Mouse (Mus musculus) G1E (cell line): ENCODE measurements around the gene Mfn2. TPM values are rescaled to one million over a fixed set of nuclear protein-coding genes. Genes with fewer than 3 reads are reported as not detected.
"Not testable (repeated sequence)": the region's sequence is repeated elsewhere in the genome, so short reads cannot be mapped to it uniquely, and the experiment has no call there.

Source experiments
- ATAC-seq: 2 replicates; pipeline ENCODE4 v1.8.0; 2016; ENCODE audit warnings: mild to moderate bottlenecking; ENCODE audit not compliant: insufficient number of reproducible peaks, poor library complexity, low FRiP score, severe bottlenecking; ENCODE audit errors: extremely low read depth
- DNase-seq: peaks from one replicate; pipeline ENCODE4 v3.0.0; 2012; ENCODE audit warnings: low spot score
- H3K27me3 ChIP-seq: 2 replicates; pipeline ENCODE4 v1.6.1; 2012; ENCODE audit warnings: mild to moderate bottlenecking, low read length, inconsistent platforms; ENCODE audit not compliant: insufficient read depth
- H3K36me3 ChIP-seq: replicated peaks from 2 replicates; pipeline ENCODE3; 2012; ENCODE audit warnings: mild to moderate bottlenecking, inconsistent platforms
- H3K4me1 ChIP-seq: 2 replicates; pipeline ENCODE4 v1.6.1; 2012; ENCODE audit warnings: low read depth, low read length, inconsistent platforms, mixed read lengths; ENCODE audit not compliant: insufficient read depth
- H3K4me3 ChIP-seq: 2 replicates; pipeline ENCODE4 v1.5.1; 2012; ENCODE audit warnings: low read depth, mild to moderate bottlenecking, inconsistent platforms, low read length, moderate library complexity, mixed read lengths
- H3K9me3 ChIP-seq: replicated peaks from 2 replicates; pipeline ENCODE4 v1.6.1; 2012; ENCODE audit warnings: inconsistent platforms
- CTCF ChIP-seq: IDR thresholded peaks from 2 replicates; pipeline ENCODE4 v1.5.1; 2012; ENCODE audit warnings: low read depth, low read length, inconsistent platforms, mixed read lengths
- GATA1 ChIP-seq: IDR thresholded peaks from 2 replicates; pipeline ENCODE4 v1.6.1; 2012; ENCODE audit warnings: borderline replicate concordance, low read length, inconsistent platforms, mixed read lengths
- GATA2 ChIP-seq: IDR thresholded peaks from 2 replicates; pipeline ENCODE4 v1.6.1; 2012; ENCODE audit warnings: low read depth, low read length, inconsistent platforms, borderline replicate concordance
- POLR2AphosphoS5 ChIP-seq: IDR thresholded peaks from 2 replicates; pipeline ENCODE4 v1.6.1; 2012; ENCODE audit warnings: low read depth, low read length, inconsistent platforms; ENCODE audit not compliant: insufficient replicate concordance
- TAL1 ChIP-seq: conservative IDR thresholded peaks from 2 replicates; pipeline ENCODE4 v1.6.1; 2012; ENCODE audit warnings: low read depth, low read length, inconsistent platforms, mixed read lengths
- polyA plus RNA-seq: library from polyadenylated mRNA; stranded (reverse); fragments of >175 nt; gene quantifications from 2 replicates; pipeline ENCODE4 v1.2.3, GENCODE M21; 2012
- total RNA-seq, 2 experiments: library from RNA; stranded (forward) in 1 of 2; stranded (reverse) in 1 of 2; fragments of 200-1000 nt in 1 of 2; fragments of >200 nt in 1 of 2; fragmentation: Nextera tagmentation in 1 of 2; gene quantifications; 2 replicates each; pipeline ENCODE4 v1.2.3; 2014 to 2017

The Mfn2 gene
- total and polyA plus RNA-seq, 3 experiments = 18.3 to 21.0 (median 18.9) TPM

- ATAC-seq = no peak
- no peak for DNase-seq
- TF ChIP-seq GATA1 (no peak), TAL1 (no peak), POLR2AphosphoS5 (no peak), GATA2 (no peak), CTCF (no peak)
- Histone ChIP-seq H3K36me3 (peaks cover 89% of the 10 kb centered on the region), H3K27me3 (no peaks in the 10 kb centered on the region), H3K4me3 (no peak overlapping the region), H3K4me1 (peaks cover 11% of the 10 kb centered on the region), H3K9me3 (no peaks in the 10 kb centered on the region)
These were observed 25.0 kb downstream of the Mfn2 start for GRCm38 (mm10) chr4:147879456-147879855.

GRCm38 (mm10) chr4:147878537-147878936 is 26.0 kb downstream of the Mfn2 start:
- no peak for ATAC-seq
- Histone ChIP-seq H3K36me3 (peaks cover 89% of the 10 kb centered on the region), H3K4me3 (no peak overlapping the region)

GRCm38 (mm10) chr4:147875852-147876575 is 28.5 kb downstream of the Mfn2 start:
- H3K4me1 ChIP-seq = peaks cover 11% of the 10 kb centered on the region
- H3K9me3 ChIP-seq = no peaks in the 10 kb centered on the region
- TF ChIP-seq TAL1 (no peak), CTCF (no peak), GATA1 (no peak), POLR2AphosphoS5 (no peak), GATA2 (no peak)
- peaks cover 78% of the 10 kb centered on the region for H3K36me3 ChIP-seq
- no peaks in the 10 kb centered on the region for H3K27me3 ChIP-seq
- no peak for DNase-seq
- peak; percentile 65 for ATAC-seq
- no peak overlapping the region for H3K4me3 ChIP-seq

More at GRCm38 (mm10) chr4:147878537-147878936, 26.0 kb downstream of the Mfn2 start:
- no peak for DNase-seq
- TF ChIP-seq GATA2 (no peak), TAL1 (no peak), GATA1 (no peak), CTCF (no peak), POLR2AphosphoS5 (no peak)
- Histone ChIP-seq H3K27me3 (no peaks in the 10 kb centered on the region), H3K4me1 (peaks cover 11% of the 10 kb centered on the region), H3K9me3 (no peaks in the 10 kb centered on the region)

GRCm38 (mm10) chr4:147869238-147869637 is 35.3 kb downstream of the Mfn2 start:
- DNase-seq = no peak
- ATAC-seq = no peak
- peaks cover 21% of the 10 kb centered on the region for H3K36me3 ChIP-seq

GRCm38 (mm10) chr4:147868450-147869031 is 36.0 kb downstream of the Mfn2 start, which contains the start of the genes Miip and Fv1:
Miip (minus strand) TSS chr4:147868816.
Fv1 (plus strand) TSS chr4:147868979.
- TF ChIP-seq GATA1 (no peak), GATA2 (no peak), POLR2AphosphoS5 (no peak), TAL1 (no peak), CTCF (no peak)
- peaks cover 14% of the 10 kb centered on the region for H3K36me3 ChIP-seq
- no peak for ATAC-seq

More at GRCm38 (mm10) chr4:147869238-147869637, 35.3 kb downstream of the Mfn2 start:
- no peaks in the 10 kb centered on the region for H3K27me3 ChIP-seq
- peaks cover 17% of the 10 kb centered on the region for H3K9me3 ChIP-seq
- H3K4me3 ChIP-seq = no peak overlapping the region
- H3K4me1 ChIP-seq = no peaks in the 10 kb centered on the region
- TF ChIP-seq GATA2 (no peak), POLR2AphosphoS5 (no peak), GATA1 (no peak), CTCF (no peak), TAL1 (no peak)

GRCm38 (mm10) chr4:147867563-147868449 is 36.7 kb downstream of the Mfn2 start:
- peaks cover 17% of the 10 kb centered on the region for H3K9me3 ChIP-seq
- peaks cover under 1% of the 10 kb centered on the region; the same call in 1 of the 2 replicates for H3K27me3 ChIP-seq
- DNase-seq (no peak), ATAC-seq (no peak)
- no peak for TF ChIP-seq CTCF
- TF ChIP-seq GATA2 = no peak
- no peak for TF ChIP-seq POLR2AphosphoS5
- no peak for TF ChIP-seq TAL1
- no peak for TF ChIP-seq GATA1
- H3K36me3 ChIP-seq = peaks cover 7% of the 10 kb centered on the region
- no peaks in the 10 kb centered on the region for H3K4me1 ChIP-seq
- H3K4me3 ChIP-seq = no peak overlapping the region

More at GRCm38 (mm10) chr4:147868450-147869031, 36.0 kb downstream of the Mfn2 start, which contains the start of the genes Miip and Fv1:
- no peak within 1 kb of the TSS for H3K4me3 ChIP-seq
- H3K4me1 ChIP-seq = no peaks in the 10 kb centered on the region
- H3K9me3 ChIP-seq = peaks cover 17% of the 10 kb centered on the region
- H3K27me3 ChIP-seq = no peaks in the 10 kb centered on the region
- DNase-seq = no peak

- not testable (repeated sequence) for H3K27me3 ChIP-seq, ATAC-seq, H3K4me3 ChIP-seq, H3K4me1 ChIP-seq, H3K36me3 ChIP-seq, DNase-seq
- peaks cover 17% of the 10 kb centered on the region for H3K9me3 ChIP-seq
These were observed 37.7 kb downstream of the Mfn2 start for GRCm38 (mm10) chr4:147866793-147867192.
